Mouse (Mus musculus) R1 (cell line): ENCODE data around the gene Gm19410.

Source experiments
- DNase-seq: peaks from one replicate; pipeline ENCODE4 v3.0.0-alpha.2; 2018; ENCODE audit warnings: low read depth, low spot score

Gene Gm19410

DNA sequence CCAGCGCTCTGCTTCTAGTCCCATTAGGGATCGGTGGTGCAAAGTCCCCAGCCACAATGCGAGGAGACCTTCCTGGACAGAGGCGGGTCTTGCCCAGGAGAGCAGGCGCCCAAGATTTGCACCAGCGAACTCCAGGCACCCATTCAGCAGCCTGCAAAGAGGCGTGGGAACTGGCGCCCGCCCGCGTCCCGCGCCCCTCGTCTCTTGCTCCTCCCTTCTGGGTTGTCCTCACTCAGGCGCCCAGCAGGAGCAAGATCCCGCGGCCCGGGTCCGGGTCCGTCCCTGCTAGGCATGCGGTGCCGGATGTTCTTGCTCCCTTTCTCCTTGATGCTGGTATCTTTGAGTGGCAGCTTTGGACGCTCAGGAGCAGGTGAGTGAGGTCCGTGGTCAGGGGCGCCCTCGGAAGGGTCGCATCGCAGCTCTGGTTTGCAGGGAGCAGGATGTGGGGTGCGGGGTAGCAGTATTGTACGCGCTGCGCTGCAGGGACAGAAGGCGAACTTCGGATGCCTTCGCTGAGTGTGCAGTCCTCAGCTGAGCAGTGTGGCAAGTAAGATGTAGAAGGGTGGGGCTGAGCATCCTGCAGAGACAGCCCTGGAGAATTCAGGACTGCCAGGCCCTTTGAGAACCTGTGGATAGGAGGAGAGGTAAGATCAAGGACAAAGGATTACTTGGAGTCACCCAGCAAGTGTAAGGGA is at the start of gene Gm19410:
Gm19410 (plus strand) TSS at position 292 of the 695 bp plus-strand sequence.
- DNase-seq = peak; percentile 19

DNA sequence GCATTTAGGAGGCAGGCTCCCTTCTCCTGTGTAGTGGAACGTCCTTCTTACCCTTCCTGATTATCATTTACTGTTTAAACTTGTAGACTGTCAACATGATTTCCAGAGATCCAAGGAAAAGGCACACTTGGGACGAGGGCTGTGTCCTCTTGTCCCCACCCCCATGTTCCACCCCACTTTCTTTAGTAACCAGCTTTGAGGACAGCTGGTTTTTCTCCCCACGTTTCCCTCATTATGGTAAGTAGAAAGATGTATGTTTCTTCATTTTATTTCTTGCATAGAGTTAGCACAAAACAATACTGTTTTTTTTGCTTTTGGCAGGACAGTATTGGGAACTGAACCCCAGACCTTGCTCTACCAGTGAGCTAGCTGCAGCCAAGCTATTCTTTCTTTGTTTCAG is 34.8 kb upstream of the Gm19410 start:
- no peak for DNase-seq

GRCm38 (mm10) chr8:35735438-35735837 is 30.2 kb upstream of the Gm19410 start:
- DNase-seq = peak; percentile 38

GRCm38 (mm10) chr8:35756202-35756601 is 9.4 kb upstream of the Gm19410 start:
- no peak for DNase-seq

DNA sequence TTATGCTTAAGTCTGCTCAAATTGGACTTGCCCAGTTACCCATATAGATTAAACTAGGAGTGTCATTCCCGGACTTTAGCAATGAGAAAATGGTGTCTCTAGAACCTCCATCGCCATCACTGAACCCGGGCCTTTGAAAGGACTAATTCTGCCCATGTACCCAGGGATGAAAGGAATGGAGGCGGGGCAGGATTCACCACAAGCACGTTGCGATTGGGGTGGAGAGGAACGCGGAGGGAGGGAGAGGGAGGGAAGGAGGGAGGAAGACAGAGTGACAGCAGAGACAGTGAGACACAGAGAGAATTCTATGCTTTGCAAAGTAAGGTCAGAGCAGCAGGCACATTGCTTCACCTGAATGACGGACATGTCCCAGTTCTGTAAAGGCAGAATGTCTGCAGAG is 570 bp upstream of the Gm19410 start:
- DNase-seq = peak; percentile 6

DNA sequence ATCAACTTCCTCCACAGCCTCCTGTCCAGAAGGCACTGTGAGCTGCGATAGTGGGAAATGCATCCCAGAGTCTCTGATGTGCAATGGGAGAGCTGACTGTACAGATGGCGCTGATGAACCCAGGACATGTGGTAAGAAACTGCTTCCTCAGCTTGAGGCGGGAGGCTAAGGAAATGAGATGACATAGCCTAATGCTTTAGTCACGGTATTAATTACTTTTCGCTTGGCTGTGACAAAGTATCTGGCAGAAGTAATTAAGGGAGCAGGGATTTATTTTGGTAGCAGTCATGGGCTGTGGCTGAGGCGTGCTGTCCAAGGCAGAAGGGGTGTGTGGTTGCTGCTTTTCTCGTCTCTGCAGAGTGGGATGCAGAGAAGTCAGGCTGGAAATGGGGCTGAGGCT is 7.9 kb downstream of the Gm19410 start:
- no peak for DNase-seq
